Mouse (Mus musculus) layer of hippocampus, postnatal 36 days (tissue): Measurements from ENCODE around the gene Elmod3. TPM values are rescaled to one million over a fixed set of nuclear protein-coding genes. Genes with fewer than 3 reads are reported as not detected.
A peak's percentile ranks its signal among the peaks of the same experiment; 100 is the strongest.
"Not testable (repeated sequence)": the region's sequence is repeated elsewhere in the genome, so short reads cannot be mapped to it uniquely, and the experiment has no call there.

Source experiments
- DNase-seq, 2 experiments: peaks; one replicate each; pipeline ENCODE4 v3.0.0; 2022
- total RNA-seq, 2 experiments: library from RNA; stranded (reverse); gene quantifications; 2 replicates each; pipeline ENCODE4 v1.2.3; 2021

The Elmod3 gene
- total RNA-seq, 2 experiments from 2014 or later = 20.3 to 22.3 TPM

DNA sequence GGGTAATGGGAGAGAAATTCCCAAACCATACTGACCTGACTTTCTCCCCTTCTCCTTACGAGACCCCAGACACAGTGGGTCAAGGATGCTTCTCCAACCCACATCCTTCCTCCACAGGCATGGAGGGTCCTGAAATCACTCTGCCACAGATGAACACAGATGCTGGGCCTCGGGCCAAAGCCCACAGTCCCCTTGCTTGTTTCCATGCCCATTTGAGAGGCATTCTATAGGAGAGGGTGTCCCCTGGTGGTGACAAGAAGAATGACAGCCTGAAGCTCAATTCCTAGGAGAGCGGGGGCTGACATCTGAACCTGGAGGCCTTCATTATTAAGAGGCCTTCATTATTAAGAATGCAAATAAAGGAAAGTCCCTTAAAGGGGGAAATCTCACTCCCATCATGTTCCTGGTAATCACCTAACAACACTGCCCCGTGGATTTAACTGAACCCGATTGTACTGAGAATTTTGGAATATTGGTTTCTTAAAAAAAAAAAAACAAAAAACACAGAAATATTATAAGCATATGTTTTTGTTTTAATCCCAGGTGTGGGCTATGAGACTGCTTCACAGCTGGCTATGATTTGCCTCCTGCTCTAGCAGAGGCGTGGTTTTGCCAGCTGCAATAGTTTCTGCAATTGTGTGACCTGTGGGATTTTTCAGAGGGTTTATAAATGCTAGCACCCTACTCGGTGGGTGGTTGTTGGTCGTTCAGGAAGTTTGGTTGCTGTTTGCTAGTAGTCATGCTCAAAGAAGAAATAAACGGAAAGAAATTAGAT lies 64.0 kb downstream of the Elmod3 start:
- DNase-seq = peak; percentile 60 to 66

DNA sequence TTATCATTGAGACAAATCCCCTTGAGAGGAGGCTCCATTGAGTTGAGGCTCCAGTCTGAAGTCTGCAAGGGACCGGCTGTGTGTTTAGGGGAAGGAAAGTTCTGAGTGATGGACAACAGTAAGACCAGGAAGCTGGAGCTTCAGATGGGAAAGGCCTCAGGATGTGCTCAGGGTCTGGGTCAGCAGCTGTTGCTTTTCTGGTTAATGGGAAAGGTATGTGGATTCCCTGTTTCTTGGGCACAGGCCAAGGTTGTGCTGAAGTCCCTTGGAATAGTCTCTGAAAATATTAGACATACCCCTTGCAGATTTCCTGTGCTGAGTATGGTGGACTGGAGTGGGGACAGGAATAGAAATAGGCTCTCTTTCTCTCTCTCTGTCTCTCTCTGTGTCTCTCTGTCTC lies 64.7 kb downstream of the Elmod3 start:
- not testable (repeated sequence) for DNase-seq

DNA sequence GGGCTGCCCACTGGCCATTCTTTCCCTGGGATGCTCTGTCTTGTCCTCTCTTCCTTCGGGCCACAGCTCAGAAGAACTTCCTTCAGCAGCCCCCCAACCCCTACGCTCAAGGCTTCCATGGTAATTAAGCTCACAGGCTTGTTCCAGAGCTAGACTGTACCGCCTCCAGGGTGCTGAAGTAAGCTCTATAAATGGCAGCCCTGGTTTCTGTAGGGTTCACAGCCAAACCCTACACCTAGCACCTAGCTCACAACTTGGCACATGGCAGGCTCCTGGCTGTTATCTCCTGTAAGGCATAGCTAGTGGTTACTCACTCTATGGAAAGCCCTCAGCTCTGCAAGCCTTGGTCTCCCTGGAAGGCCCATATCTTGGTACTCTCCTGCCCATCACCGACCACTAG lies 65.6 kb downstream of the Elmod3 start:
- no peak for DNase-seq

DNA sequence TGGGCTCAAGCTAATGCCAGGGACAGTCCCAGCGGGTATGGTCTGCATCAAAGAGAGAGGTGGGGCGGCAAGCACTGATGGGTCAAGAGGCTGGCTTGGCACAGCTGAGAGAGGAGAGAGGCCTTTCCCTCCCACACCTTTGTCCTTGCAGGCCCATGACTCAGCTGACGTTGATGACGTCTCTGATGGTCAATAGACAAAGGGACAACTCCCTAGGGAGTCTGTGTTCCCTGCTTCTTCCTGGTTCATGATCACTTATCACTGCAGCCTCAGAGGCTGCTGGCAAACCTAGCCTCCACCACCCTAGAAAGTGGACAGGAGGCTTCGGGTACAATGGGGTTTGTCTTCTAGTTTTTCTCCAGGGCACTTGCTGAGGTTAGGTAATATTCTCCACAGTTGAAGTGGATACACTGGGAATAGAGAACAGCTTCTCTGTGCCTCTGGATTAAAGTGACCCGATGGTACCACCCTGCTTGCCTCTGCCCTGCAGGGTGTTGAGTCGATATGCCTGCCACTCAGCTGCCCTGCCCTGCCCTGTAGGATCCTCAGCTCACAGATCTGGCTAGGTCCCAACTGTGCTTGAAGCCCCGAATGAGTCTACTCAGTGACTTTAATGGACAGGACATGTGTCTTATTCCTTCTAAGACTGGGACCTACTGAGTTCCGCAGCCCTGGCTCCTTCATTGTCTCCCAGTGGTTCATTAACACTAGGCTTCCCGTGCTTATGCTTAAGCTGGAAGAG lies 69.6 kb downstream of the Elmod3 start:
- DNase-seq = no peak

DNA sequence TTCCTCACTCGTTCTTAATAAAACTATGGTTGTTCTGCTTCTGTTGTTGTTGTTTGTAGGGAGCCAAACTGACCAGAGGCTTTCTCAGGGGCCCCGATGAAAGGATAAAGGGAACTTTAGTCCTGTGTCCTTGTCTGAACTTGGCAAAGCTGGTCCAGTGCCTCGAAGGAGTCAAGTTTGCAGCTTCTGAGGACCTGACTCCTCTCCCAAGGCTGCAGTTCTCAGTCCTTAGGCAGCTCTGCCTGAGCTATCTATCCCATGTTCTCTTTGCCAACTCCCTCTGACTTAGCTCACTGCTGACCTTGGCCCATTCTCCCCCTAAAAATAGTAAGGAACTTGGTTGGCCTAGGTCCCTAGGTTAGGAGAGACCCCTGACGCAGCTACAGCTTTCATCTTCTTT lies 71.1 kb downstream of the Elmod3 start:
- no peak for DNase-seq

DNA sequence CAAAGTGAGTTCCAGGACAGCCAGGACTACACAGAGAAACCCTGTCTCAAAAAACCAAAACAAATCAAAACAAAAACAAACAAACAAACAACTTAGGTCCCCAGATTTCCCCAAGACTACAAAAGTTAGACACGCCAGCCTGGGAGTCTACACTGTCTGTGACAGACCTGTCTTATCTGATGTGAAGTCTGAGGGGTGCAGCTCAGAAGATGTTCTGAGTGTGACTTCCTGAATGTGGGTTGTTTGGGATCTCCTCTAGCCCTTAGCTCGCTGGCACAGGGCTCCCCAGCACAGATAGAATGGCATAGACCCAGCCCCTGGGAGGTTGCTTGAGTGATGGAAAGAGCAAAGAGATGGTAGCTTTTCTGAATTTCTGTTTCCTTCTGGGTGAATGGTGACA lies 74.1 kb downstream of the Elmod3 start:
- no peak for DNase-seq

DNA sequence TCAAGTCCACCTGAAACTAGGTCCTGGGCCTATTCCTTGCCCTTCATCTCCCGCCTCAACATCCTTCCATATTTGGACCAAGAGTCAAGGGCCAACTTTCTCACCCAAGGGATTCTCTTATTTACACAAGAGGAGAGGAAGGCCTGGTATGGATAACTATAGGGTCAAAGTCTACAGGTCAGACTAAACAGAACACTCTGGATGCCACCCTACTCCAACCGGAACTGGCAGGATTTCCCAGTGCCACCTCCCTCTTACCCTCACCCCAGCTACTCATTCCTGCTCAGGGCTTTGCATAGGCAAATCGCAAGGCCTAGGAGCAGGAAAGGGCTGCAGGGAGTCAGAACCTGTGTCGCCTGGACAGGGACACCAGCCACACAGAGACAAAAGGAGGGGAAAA lies 75.0 kb downstream of the Elmod3 start:
- DNase-seq = no peak

DNA sequence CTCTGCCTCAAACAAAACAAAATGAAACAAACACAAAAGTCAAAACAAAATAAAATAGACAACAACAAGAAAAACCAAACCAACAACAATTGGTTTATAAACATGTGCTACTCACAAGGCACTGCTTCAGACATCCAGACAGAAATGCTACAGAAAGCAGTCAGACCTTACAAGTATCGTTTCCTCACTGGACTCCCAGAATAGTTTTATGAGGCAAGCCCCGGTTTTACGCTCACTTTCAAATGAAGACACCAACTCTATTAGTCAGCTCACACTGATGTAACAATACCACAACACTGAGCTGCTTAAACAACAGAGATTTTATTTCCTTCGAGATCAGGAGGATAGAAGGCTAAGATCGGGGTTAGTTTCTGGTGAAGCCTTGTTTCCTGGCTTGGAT lies 75.9 kb downstream of the Elmod3 start:
- DNase-seq = no peak

DNA sequence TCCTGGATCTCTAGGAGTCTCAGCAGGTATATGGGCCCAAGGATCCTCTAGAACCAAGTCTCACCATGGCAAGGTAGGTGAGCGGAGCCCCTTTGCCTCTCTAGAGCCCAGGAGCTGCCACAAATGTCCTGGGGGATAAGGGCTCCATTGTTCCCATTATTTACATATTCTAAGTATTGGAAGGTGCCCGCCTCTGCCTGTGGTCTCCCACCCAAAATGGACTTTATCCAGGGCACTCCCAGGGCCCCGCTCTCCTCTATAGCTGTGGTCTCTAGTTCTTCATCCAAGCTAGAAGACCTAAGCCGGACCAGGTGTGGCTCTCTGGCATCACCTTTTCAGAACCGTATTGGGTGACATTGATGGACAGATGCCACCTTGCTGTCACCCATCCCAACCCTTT lies 76.6 kb downstream of the Elmod3 start, which contains the start of gene Sh2d6:
Gene Sh2d6 (minus strand): TSS at position 101 of the 400 bp plus-strand sequence.
- DNase-seq = no peak

DNA sequence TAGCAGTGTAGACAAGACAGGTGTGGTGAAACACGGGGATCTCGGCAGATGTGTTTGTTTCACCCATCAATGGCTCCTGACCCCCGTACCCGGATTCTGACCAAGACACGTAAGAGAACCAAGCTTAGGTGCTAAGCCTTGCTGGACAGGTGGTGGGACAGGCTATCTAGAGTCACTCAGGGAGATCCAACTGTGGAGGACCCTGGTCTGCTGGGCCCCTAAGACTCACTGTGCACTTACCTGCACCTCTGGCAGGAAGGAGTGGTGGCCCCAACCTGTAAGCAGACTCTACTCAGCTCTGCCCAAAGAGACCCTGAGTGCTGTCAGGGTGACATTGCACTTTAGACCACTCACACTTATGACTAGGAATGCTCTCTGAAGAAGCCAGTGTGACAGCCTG lies 77.3 kb downstream of the Elmod3 start:
- no peak for DNase-seq

DNA sequence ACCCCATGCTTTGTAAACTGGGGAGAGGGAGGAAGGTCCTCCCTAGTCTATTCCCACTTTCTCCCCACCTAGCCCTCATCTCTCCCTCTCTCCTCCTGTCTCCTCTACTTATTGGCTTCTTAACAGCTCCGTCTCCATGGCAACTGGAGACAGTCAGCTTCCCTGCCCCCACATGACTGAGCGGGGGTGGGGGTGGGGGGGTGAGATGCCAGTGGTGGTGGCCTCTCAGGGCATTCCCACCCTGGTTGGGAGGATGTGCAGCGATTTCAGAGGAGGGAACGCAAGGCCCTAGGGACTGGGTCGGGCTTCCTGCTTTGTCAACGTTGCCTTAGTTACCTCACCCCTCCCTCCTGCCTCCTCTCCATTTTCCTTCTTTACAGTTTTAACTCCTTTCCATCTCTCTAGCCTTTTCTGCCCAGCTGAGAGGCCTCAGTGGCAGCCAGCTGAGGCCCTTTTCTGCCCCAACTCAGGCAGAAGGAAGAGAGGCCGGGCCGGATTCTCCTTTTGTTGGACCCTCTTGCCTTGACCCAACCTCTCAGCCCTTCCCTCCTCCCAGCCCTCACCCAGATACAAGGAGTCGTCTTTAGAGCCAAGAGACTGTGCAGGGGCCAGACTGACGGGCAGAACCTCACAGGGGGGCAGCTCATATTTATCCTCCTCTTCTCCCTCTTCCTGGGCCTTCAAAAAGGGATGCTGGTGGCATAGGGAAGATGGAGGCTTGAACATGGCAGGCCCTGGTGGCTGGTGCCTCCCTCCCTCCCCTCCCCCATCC lies 78.1 kb downstream of the Elmod3 start:
- no peak for DNase-seq

DNA sequence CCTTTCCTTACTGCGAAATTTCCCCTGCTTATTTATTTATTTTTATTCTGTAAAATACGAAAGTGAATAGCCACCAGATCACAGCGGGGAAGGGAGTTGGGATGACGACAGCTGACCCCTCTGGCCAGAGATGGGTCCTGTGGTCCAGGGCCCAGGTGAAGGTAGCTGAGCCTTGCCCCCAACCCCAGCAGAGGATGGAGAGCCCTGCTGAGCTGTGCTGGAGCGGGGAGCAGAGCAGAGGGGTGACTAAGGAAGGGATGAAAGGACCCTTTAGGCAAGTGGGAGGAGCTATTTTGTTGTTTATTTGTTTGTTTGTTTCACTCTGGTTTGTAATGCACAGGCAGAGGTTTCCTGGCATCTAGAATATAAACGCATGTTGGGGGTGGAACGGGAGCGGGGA lies 78.9 kb downstream of the Elmod3 start:
- DNase-seq = no peak

DNA sequence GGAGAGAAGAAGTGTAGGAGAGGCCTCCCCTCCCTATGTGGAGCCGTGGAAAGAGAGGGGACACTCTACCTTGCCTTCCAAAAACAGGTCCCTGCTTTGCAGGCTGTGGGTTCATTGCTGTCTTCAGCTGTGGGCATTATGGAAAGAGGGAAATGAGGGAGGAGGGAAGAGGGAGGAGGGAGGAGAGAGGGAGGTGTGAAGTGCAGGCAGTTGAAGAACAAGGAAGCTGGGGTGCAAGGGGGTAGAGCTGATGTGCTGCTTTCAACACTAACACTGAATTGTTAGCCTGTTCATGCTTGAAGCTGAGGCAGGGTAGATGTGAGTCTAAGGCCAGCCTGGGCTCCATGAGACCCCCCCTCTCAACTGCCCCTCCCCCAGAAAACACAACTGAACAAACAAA lies 79.4 kb downstream of the Elmod3 start:
- DNase-seq = no peak

Other genes starting within 250 kb of the Elmod3 start
- 10 to 100 TPM in 1 of 2 experiments, 1 to 10 TPM in 1; 8.1 to 10.5 TPM for gene Tmem150a, start 243.0 kb downstream of the Elmod3 start, total RNA-seq
- gene Rnf181, start 231.5 kb downstream of the Elmod3 start, total RNA-seq = 10 to 100 TPM; 77.6 to 85.2 TPM
- 1 to 10 TPM; 4.4 to 5.3 TPM for gene Vamp5, start 217.9 kb downstream of the Elmod3 start, total RNA-seq
- 10 to 100 TPM; 14.7 to 17.3 TPM for gene Vamp8, start 207.7 kb downstream of the Elmod3 start, total RNA-seq
- 10 to 100 TPM; 22.6 to 24.0 TPM for gene Ggcx, start 184.1 kb downstream of the Elmod3 start, total RNA-seq
- 100 to 1,000 TPM; 186 to 194 TPM for gene Mat2a, start 158.9 kb downstream of the Elmod3 start, total RNA-seq
- under 1 TPM; 0.40 to 0.45 TPM for gene Sh2d6, start 76.7 kb downstream of the Elmod3 start, total RNA-seq
- 1 to 10 TPM; 2.3 to 2.9 TPM for gene Capg, start 54.0 kb downstream of the Elmod3 start, total RNA-seq
- gene Retsat, start 62 bp upstream of the Elmod3 start, total RNA-seq = 10 to 100 TPM; 54.3 to 55.6 TPM
- gene Tgoln1, start 18.6 kb upstream of the Elmod3 start, total RNA-seq = 10 to 100 TPM; 88.8 to 91.6 TPM
- gene Tcf7l1, start 190.8 kb upstream of the Elmod3 start, total RNA-seq = 1 to 10 TPM; 2.9 to 3.6 TPM